Mouse (Mus musculus) ES-E14 (cell line): ENCODE measurements at regions not wholly inside any gene's neighbourhood (a gene's known extent, or its start where the extent isn't known, plus 50 kb on each side); places are given as distances from the start of the nearest gene placed in this dataset.

Experiments
- CHD2 ChIP-seq: IDR thresholded peaks from 2 replicates; pipeline ENCODE4 v1.6.1; 2014; ENCODE audit warnings: mild to moderate bottlenecking, low read depth, low read length, inconsistent platforms
- MAFK ChIP-seq: IDR thresholded peaks from 2 replicates; pipeline ENCODE4 v1.6.1; 2014; ENCODE audit warnings: mild to moderate bottlenecking, low read depth, low read length, inconsistent platforms; ENCODE audit not compliant: insufficient read depth
- ZNF384 ChIP-seq: IDR thresholded peaks from 2 replicates; pipeline ENCODE4 v1.6.1; 2012; ENCODE audit warnings: low read depth, low read length, inconsistent platforms

GRCm38 (mm10) chr10:25589316-25589645, 53.2 kb upstream of the Smlr1 start:
- no peak for TF ChIP-seq CHD2
- TF ChIP-seq ZNF384 = no peak
- TF ChIP-seq MAFK = no peak
